Mouse (Mus musculus): ENCODE data around the gene Rpl22. TPM values are rescaled to one million over a fixed set of nuclear protein-coding genes. Genes with fewer than 3 reads are reported as not detected.

Gene Rpl22
- total RNA-seq, 1 experiment, result 1,458 TPM

DNA sequence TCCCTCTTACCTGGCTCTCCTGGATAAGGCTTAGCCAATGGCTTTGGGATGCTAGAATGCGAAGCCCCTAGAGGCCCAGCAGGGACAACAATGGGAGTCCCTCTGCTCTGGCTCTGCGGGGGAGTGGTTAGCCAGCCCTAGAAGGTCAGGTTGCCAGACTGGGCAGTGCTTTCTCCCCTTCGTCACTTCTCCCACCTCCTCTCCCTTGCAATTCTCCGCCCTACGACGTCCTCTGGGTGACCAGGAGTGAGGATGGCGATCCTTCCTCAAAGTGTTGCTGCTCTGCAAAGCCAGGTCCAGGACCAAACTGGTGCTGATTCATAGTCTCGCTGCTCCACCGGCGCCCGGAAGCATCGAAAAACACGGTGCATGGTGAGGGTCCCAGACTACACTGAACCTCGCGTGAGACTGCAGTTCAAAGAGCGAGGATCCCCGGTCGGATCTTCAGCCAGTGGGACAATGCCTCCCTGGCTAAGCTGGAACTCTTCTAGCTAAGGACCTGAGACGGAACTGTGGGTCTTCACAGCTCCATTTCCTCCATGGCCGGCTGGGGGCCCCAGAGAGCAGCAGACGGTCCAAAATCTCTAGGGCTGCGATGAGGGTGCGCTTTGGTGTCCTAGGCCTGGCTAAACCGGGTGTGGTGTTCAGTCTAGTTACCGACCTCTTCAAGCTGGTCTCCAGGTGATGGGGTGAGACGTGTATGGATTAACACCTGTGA lies 6.9 kb upstream of the Rpl22 start, which contains the start of gene Rnf207:
Rnf207 (minus strand) TSS at position 477 of the 718 bp plus-strand sequence.
- Histone ChIP-seq H3K36me3 (ENCODE audit: control insufficient read depth, insufficient read depth, low read length, poor library complexity, severe bottlenecking) (no peaks in the 10 kb centered on the region), H3K4me1 (ENCODE audit: control insufficient read depth in 2 of 2, insufficient read depth in 2 of 2, low read length in 2 of 2, poor library complexity in 1 of 2) (peaks cover 2 to 24% of the 10 kb centered on the region in 2 experiments; a peak in 2 of 4 replicates), H3K9ac (ENCODE audit: insufficient read depth, low read depth, low read length, poor library complexity, severe bottlenecking) (no peak within 1 kb of the TSS), H3K9me3 (ENCODE audit: control insufficient read depth, insufficient read depth, low read depth, low read length) (no peaks in the 10 kb centered on the region), H3K4me3 (ENCODE audit: insufficient read depth in 1 of 2, low read depth in 1 of 2, low read length in 2 of 2, poor library complexity in 1 of 2, severe bottlenecking in 1 of 2) (peak within 1 kb of the TSS; percentile 10 to 64; a peak in 3 of 4 replicates), H3K27ac (ENCODE audit: insufficient read depth, low read depth, low read length, poor library complexity, severe bottlenecking) (no peak within 1 kb of the TSS)
- in situ Hi-C loops (cut with MboI; ENCODE audit: low sequenced_read_pairs in 2 of 2, unreplicated experiment in 2 of 2), result no loop called here
- no peak for DNase-seq (ENCODE audit: low read depth, low spot score)
- TF ChIP-seq CHD2 (IDR thresholded peaks at IDR 0.05; ENCODE audit: low read depth, low read length) (no peak), ZC3H11A (IDR thresholded peaks at IDR 0.05; ENCODE audit: borderline replicate concordance, low read depth, low read length) (no peak), ZNF384 (IDR thresholded peaks at IDR 0.05; ENCODE audit: low read depth, low read length) (no peak), HCFC1 (IDR thresholded peaks at IDR 0.05; ENCODE audit: borderline replicate concordance, insufficient read depth, low read length) (no peak), MAFK (IDR thresholded peaks at IDR 0.05; ENCODE audit: insufficient read depth, low read depth, low read length) (no peak)

DNA sequence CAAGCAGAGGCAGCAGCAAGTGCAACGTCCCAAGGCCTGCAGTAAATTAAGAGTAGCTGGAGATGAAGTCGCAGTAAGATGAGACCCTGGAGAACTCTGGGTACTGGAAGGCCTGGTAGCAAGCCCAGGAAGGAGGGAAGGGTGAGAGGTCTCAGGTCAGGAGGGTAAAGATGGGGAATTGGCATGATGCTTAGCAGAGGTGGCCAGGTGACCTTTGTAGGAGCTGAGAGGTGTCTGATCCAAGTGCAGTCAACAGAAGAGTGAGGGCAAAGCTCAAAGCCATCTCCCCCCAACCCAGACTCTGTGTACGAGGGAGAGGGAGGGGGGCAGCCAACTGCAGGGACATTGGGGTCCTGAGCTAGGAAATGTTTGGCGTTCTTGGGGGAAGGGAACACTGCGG lies 4.1 kb upstream of the Rpl22 start:
- Histone ChIP-seq H3K4me1 (ENCODE audit: control insufficient read depth in 2 of 2, insufficient read depth in 2 of 2, low read length in 2 of 2, poor library complexity in 1 of 2) (peaks cover 0 to 19% of the 10 kb centered on the region in 2 experiments; a peak in 2 of 4 replicates), H3K4me3 (ENCODE audit: insufficient read depth in 1 of 2, low read depth in 1 of 2, low read length in 2 of 2, poor library complexity in 1 of 2, severe bottlenecking in 1 of 2) (no peak overlapping the region), H3K9me3 (ENCODE audit: control insufficient read depth, insufficient read depth, low read depth, low read length) (no peaks in the 10 kb centered on the region), H3K27ac (ENCODE audit: insufficient read depth, low read depth, low read length, poor library complexity, severe bottlenecking) (no peak overlapping the region), H3K9ac (ENCODE audit: insufficient read depth, low read depth, low read length, poor library complexity, severe bottlenecking) (no peak overlapping the region), H3K36me3 (ENCODE audit: control insufficient read depth, insufficient read depth, low read length, poor library complexity, severe bottlenecking) (no peaks in the 10 kb centered on the region)
- TF ChIP-seq HCFC1 (IDR thresholded peaks at IDR 0.05; ENCODE audit: borderline replicate concordance, insufficient read depth, low read length) (no peak), MAFK (IDR thresholded peaks at IDR 0.05; ENCODE audit: insufficient read depth, low read depth, low read length) (no peak), ZC3H11A (IDR thresholded peaks at IDR 0.05; ENCODE audit: borderline replicate concordance, low read depth, low read length) (no peak), CHD2 (IDR thresholded peaks at IDR 0.05; ENCODE audit: low read depth, low read length) (no peak), ZNF384 (IDR thresholded peaks at IDR 0.05; ENCODE audit: low read depth, low read length) (no peak)
- in situ Hi-C loops (cut with MboI; ENCODE audit: low sequenced_read_pairs in 2 of 2, unreplicated experiment in 2 of 2), result no loop called here
- DNase-seq (ENCODE audit: low read depth, low spot score), result no peak

DNA sequence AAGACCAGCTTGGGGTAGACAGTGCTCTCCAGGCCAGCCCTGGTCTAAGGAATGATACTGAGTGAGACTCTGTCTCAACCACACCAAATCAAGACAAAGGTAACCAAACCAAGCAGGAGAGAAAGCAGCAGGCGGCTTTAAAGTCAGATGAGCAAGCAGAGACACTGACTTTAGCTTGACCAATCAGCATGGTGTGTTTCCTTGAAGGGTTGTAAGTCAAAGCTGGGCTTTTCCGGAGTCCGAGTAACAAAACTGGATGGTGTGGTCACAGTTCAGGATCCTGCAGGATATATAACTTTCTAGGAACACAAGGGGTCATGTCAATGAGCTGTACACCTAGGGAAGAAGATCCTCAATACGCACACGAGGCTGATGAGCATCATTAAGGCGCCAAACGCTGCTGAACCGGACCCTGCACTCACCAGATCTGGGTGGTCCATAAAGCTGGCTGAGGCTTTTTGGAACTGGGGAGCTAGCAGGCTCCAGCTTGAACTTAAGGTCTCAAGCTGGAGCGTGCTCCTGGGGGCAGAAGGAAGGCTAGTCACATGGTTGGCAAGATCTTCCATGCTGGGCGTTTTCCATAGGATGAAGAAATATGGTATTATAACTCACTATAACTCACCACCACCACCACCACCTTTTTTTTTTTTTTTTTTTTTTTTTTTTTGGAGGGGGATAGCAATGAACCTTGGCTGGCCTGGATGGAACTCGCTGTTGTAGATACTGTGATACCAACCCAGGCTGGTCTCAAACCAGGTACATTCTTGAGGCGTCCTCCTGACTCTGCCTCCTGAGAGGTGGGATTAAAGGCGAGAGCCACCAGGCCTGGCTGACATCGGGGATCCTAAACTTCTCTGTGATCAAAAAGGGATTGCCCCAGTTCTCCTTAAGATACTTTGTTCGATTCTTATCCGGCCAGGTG lies 640 bp upstream of the Rpl22 start:
- peaks cover 0 to 18% of the 10 kb centered on the region in 2 experiments; a peak in 2 of 4 replicates for H3K4me1 ChIP-seq (ENCODE audit: control insufficient read depth in 2 of 2, insufficient read depth in 2 of 2, low read length in 2 of 2, poor library complexity in 1 of 2)
- TF ChIP-seq CHD2 (IDR thresholded peaks at IDR 0.05; ENCODE audit: low read depth, low read length) (no peak), MAFK (IDR thresholded peaks at IDR 0.05; ENCODE audit: insufficient read depth, low read depth, low read length) (no peak), HCFC1 (IDR thresholded peaks at IDR 0.05; ENCODE audit: borderline replicate concordance, insufficient read depth, low read length) (no peak), ZC3H11A (IDR thresholded peaks at IDR 0.05; ENCODE audit: borderline replicate concordance, low read depth, low read length) (no peak), ZNF384 (IDR thresholded peaks at IDR 0.05; ENCODE audit: low read depth, low read length) (peak; percentile 71)
- in situ Hi-C loops (cut with MboI; ENCODE audit: low sequenced_read_pairs in 2 of 2, unreplicated experiment in 2 of 2), result no loop called here
- H3K9ac ChIP-seq (ENCODE audit: insufficient read depth, low read depth, low read length, poor library complexity, severe bottlenecking), result peak overlapping the region; percentile 84
- H3K27ac ChIP-seq (ENCODE audit: insufficient read depth, low read depth, low read length, poor library complexity, severe bottlenecking), result peak overlapping the region; percentile 73
- no peaks in the 10 kb centered on the region for H3K9me3 ChIP-seq (ENCODE audit: control insufficient read depth, insufficient read depth, low read depth, low read length)
- peaks cover 23% of the 10 kb centered on the region for H3K36me3 ChIP-seq (ENCODE audit: control insufficient read depth, insufficient read depth, low read length, poor library complexity, severe bottlenecking)
- H3K4me3 ChIP-seq (ENCODE audit: insufficient read depth in 1 of 2, low read depth in 1 of 2, low read length in 2 of 2, poor library complexity in 1 of 2, severe bottlenecking in 1 of 2), result peak overlapping the region; percentile 52 to 71
- DNase-seq (ENCODE audit: low read depth, low spot score), result no peak

DNA sequence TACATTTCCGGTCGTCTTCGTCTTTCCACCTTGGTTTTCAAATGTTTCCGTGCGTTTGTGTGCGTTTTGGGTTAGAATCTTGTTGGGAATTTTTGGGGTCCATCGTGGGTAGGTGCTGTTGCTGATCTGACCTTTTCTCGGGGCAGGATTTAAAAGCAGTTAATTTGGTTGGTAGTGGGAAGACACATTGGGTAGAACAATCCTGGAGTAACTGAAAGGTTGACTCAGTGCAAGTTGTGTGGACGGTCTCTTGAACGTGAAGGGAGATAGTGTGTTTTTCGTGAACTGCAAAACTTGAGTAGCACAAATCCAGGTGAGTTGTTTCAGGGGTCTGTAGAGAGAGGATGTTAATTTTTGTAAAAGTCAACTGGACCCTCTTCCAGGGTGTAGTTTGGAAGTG lies 1.0 kb downstream of the Rpl22 start:
- Histone ChIP-seq H3K27ac (ENCODE audit: insufficient read depth, low read depth, low read length, poor library complexity, severe bottlenecking) (peak overlapping the region; percentile 71; the same call in 1 of the 2 replicates), H3K4me3 (ENCODE audit: insufficient read depth in 1 of 2, low read depth in 1 of 2, low read length in 2 of 2, poor library complexity in 1 of 2, severe bottlenecking in 1 of 2) (peak overlapping the region; percentile 74 to 92)
- no peak for DNase-seq (ENCODE audit: low read depth, low spot score)

More for the DNA sequence above, 1.0 kb downstream of the Rpl22 start:
- TF ChIP-seq HCFC1 (IDR thresholded peaks at IDR 0.05; ENCODE audit: borderline replicate concordance, insufficient read depth, low read length) (no peak), CHD2 (IDR thresholded peaks at IDR 0.05; ENCODE audit: low read depth, low read length) (no peak), MAFK (IDR thresholded peaks at IDR 0.05; ENCODE audit: insufficient read depth, low read depth, low read length) (no peak), ZC3H11A (IDR thresholded peaks at IDR 0.05; ENCODE audit: borderline replicate concordance, low read depth, low read length) (no peak), ZNF384 (IDR thresholded peaks at IDR 0.05; ENCODE audit: low read depth, low read length) (no peak)
- in situ Hi-C loops (cut with MboI; ENCODE audit: low sequenced_read_pairs in 2 of 2, unreplicated experiment in 2 of 2), result no loop called here
- H3K9me3 ChIP-seq (ENCODE audit: control insufficient read depth, insufficient read depth, low read depth, low read length), result no peaks in the 10 kb centered on the region
- peaks cover 0 to 28% of the 10 kb centered on the region in 2 experiments; a peak in 2 of 4 replicates for H3K4me1 ChIP-seq (ENCODE audit: control insufficient read depth in 2 of 2, insufficient read depth in 2 of 2, low read length in 2 of 2, poor library complexity in 1 of 2)
- peak overlapping the region; percentile 98 for H3K9ac ChIP-seq (ENCODE audit: insufficient read depth, low read depth, low read length, poor library complexity, severe bottlenecking)
- H3K36me3 ChIP-seq (ENCODE audit: control insufficient read depth, insufficient read depth, low read length, poor library complexity, severe bottlenecking), result peaks cover 38% of the 10 kb centered on the region
